Mouse (Mus musculus): ENCODE results near the gene Kcnk15. TPM values are rescaled to one million over a fixed set of nuclear protein-coding genes. Genes with fewer than 3 reads are reported as not detected.
A peak's percentile ranks its signal among the peaks of the same experiment; 100 is the strongest.

The Kcnk15 gene
- polyA plus RNA-seq, 1 experiment from 2014 or later, result not detected

- Histone ChIP-seq H3K4me3 (replicated peaks; ENCODE audit: low read depth, low read length) (no peak overlapping the region), H3K27ac (replicated peaks; ENCODE audit: low read depth, low read length) (no peak overlapping the region), H3K9ac (replicated peaks; ENCODE audit: low read length) (no peak overlapping the region), H3K9me3 (ENCODE audit: control insufficient read depth, low read length) (no peaks in the 10 kb centered on the region), H3K36me3 (ENCODE audit: control insufficient read depth, insufficient read depth, low read length) (0 out of 2 replicates have a peak, but pooled peaks cover 3% of the 10 kb centered on the region), H3K27me3 (ENCODE audit: control insufficient read depth, insufficient read depth, low read length) (no peaks in the 10 kb centered on the region), H3K4me1 (ENCODE audit: control insufficient read depth, insufficient read depth, low read length) (0 out of 2 replicates have a peak, but pooled peaks cover 3% of the 10 kb centered on the region), H3K4me2 (ENCODE audit: low read length) (no peak overlapping the region)
- 90% methylated on average over 9 of the region's 9 CpGs for WGBS
- DNase-seq, result no peak
- no peak for ATAC-seq (ENCODE audit: low FRiP score, low TSS enrichment)
Observed at GRCm38 (mm10) chr2:163866061-163866460, 12.6 kb downstream of the Kcnk15 start.

GRCm38 (mm10) chr2:163869783-163870182 is 16.3 kb downstream of the Kcnk15 start:
- Histone ChIP-seq H3K27ac (replicated peaks; ENCODE audit: low read depth, low read length) (no peak overlapping the region), H3K9me3 (ENCODE audit: control insufficient read depth, low read length) (no peaks in the 10 kb centered on the region), H3K27me3 (ENCODE audit: control insufficient read depth, insufficient read depth, low read length) (no peaks in the 10 kb centered on the region), H3K4me2 (ENCODE audit: low read length) (no peak overlapping the region), H3K9ac (replicated peaks; ENCODE audit: low read length) (no peak overlapping the region), H3K36me3 (ENCODE audit: control insufficient read depth, insufficient read depth, low read length) (0 out of 2 replicates have a peak, but pooled peaks cover 3% of the 10 kb centered on the region), H3K4me1 (ENCODE audit: control insufficient read depth, insufficient read depth, low read length) (peaks cover 6% of the 10 kb centered on the region), H3K4me3 (replicated peaks; ENCODE audit: low read depth, low read length) (no peak overlapping the region)
- ATAC-seq (ENCODE audit: low FRiP score, low TSS enrichment), result no peak
- WGBS, result 62% methylated on average over 5 of the region's 5 CpGs
- DNase-seq, result peak; percentile 11

- H3K9me3 ChIP-seq (ENCODE audit: control insufficient read depth, low read length), result no peaks in the 10 kb centered on the region
- no peak overlapping the region for H3K4me3 ChIP-seq (replicated peaks; ENCODE audit: low read depth, low read length)
- no peak overlapping the region for H3K9ac ChIP-seq (replicated peaks; ENCODE audit: low read length)
- H3K36me3 ChIP-seq (ENCODE audit: control insufficient read depth, insufficient read depth, low read length), result no peaks in the 10 kb centered on the region
- WGBS, result 89% methylated on average over 4 of the region's 4 CpGs
- H3K4me1 ChIP-seq (ENCODE audit: control insufficient read depth, insufficient read depth, low read length), result peaks cover 21% of the 10 kb centered on the region
- DNase-seq (no peak), ATAC-seq (ENCODE audit: low FRiP score, low TSS enrichment) (no peak)
- H3K4me2 ChIP-seq (ENCODE audit: low read length), result no peak overlapping the region
- no peaks in the 10 kb centered on the region for H3K27me3 ChIP-seq (ENCODE audit: control insufficient read depth, insufficient read depth, low read length)
- H3K27ac ChIP-seq (replicated peaks; ENCODE audit: low read depth, low read length), result no peak overlapping the region
Observed at GRCm38 (mm10) chr2:163871266-163871665, 17.8 kb downstream of the Kcnk15 start.

- H3K9me3 ChIP-seq (ENCODE audit: control insufficient read depth, low read length), result no peaks in the 10 kb centered on the region
- H3K4me2 ChIP-seq (ENCODE audit: low read length), result no peak overlapping the region
- H3K4me1 ChIP-seq (ENCODE audit: control insufficient read depth, insufficient read depth, low read length), result peaks cover 27% of the 10 kb centered on the region
- no peak overlapping the region for H3K9ac ChIP-seq (replicated peaks; ENCODE audit: low read length)
- no peak overlapping the region for H3K27ac ChIP-seq (replicated peaks; ENCODE audit: low read depth, low read length)
- H3K27me3 ChIP-seq (ENCODE audit: control insufficient read depth, insufficient read depth, low read length), result no peaks in the 10 kb centered on the region
- H3K36me3 ChIP-seq (ENCODE audit: control insufficient read depth, insufficient read depth, low read length), result no peaks in the 10 kb centered on the region
- WGBS, result 72% methylated on average over 3 of the region's 3 CpGs
- no peak overlapping the region for H3K4me3 ChIP-seq (replicated peaks; ENCODE audit: low read depth, low read length)
- ATAC-seq (ENCODE audit: low FRiP score, low TSS enrichment) (no peak), DNase-seq (no peak)
Observed at GRCm38 (mm10) chr2:163871906-163872305, 18.5 kb downstream of the Kcnk15 start.

- no peak; the same call in 1 of the 2 replicates for ATAC-seq (ENCODE audit: low FRiP score, low TSS enrichment)
- Histone ChIP-seq H3K27ac (replicated peaks; ENCODE audit: low read depth, low read length) (peak overlapping the region; percentile 57), H3K27me3 (ENCODE audit: control insufficient read depth, insufficient read depth, low read length) (no peaks in the 10 kb centered on the region), H3K36me3 (ENCODE audit: control insufficient read depth, insufficient read depth, low read length) (no peaks in the 10 kb centered on the region), H3K4me2 (ENCODE audit: low read length) (no peak overlapping the region), H3K4me3 (replicated peaks; ENCODE audit: low read depth, low read length) (no peak overlapping the region), H3K9me3 (ENCODE audit: control insufficient read depth, low read length) (no peaks in the 10 kb centered on the region), H3K9ac (replicated peaks; ENCODE audit: low read length) (0 out of 2 replicates have a peak overlapping the region, but pooled peaks have one; percentile 3), H3K4me1 (ENCODE audit: control insufficient read depth, insufficient read depth, low read length) (peaks cover 25% of the 10 kb centered on the region)
- 5% methylated on average over 5 of the region's 5 CpGs for WGBS
- peak; percentile 73 for DNase-seq
Observed at GRCm38 (mm10) chr2:163874877-163875276, 21.4 kb downstream of the Kcnk15 start.

GRCm38 (mm10) chr2:163875484-163875883 is 22.0 kb downstream of the Kcnk15 start:
- Histone ChIP-seq H3K27me3 (ENCODE audit: control insufficient read depth, insufficient read depth, low read length) (no peaks in the 10 kb centered on the region), H3K36me3 (ENCODE audit: control insufficient read depth, insufficient read depth, low read length) (no peaks in the 10 kb centered on the region), H3K4me2 (ENCODE audit: low read length) (no peak overlapping the region), H3K4me1 (ENCODE audit: control insufficient read depth, insufficient read depth, low read length) (peaks cover 24% of the 10 kb centered on the region), H3K9me3 (ENCODE audit: control insufficient read depth, low read length) (no peaks in the 10 kb centered on the region), H3K27ac (replicated peaks; ENCODE audit: low read depth, low read length) (peak overlapping the region; percentile 57), H3K9ac (replicated peaks; ENCODE audit: low read length) (no peak overlapping the region), H3K4me3 (replicated peaks; ENCODE audit: low read depth, low read length) (no peak overlapping the region)
- DNase-seq, result peak; percentile 74
- 66% methylated on average over 7 of the region's 7 CpGs for WGBS
- peak; percentile 53 for ATAC-seq (ENCODE audit: low FRiP score, low TSS enrichment)

- no peak for ATAC-seq (ENCODE audit: low FRiP score, low TSS enrichment)
- H3K4me1 ChIP-seq (ENCODE audit: control insufficient read depth, insufficient read depth, low read length), result peaks cover 24% of the 10 kb centered on the region
- H3K4me2 ChIP-seq (ENCODE audit: low read length), result no peak overlapping the region
- peak; percentile 8 for DNase-seq
- no peak overlapping the region for H3K9ac ChIP-seq (replicated peaks; ENCODE audit: low read length)
- H3K9me3 ChIP-seq (ENCODE audit: control insufficient read depth, low read length), result no peaks in the 10 kb centered on the region
- WGBS, result 70% methylated on average over 14 of the region's 14 CpGs
- no peaks in the 10 kb centered on the region for H3K27me3 ChIP-seq (ENCODE audit: control insufficient read depth, insufficient read depth, low read length)
- H3K4me3 ChIP-seq (replicated peaks; ENCODE audit: low read depth, low read length), result no peak overlapping the region
- H3K36me3 ChIP-seq (ENCODE audit: control insufficient read depth, insufficient read depth, low read length), result no peaks in the 10 kb centered on the region
- H3K27ac ChIP-seq (replicated peaks; ENCODE audit: low read depth, low read length), result no peak overlapping the region
Observed at GRCm38 (mm10) chr2:163876830-163877498, 23.5 kb downstream of the Kcnk15 start.

- no peak for ATAC-seq (ENCODE audit: low FRiP score, low TSS enrichment)
- WGBS, result 88% methylated on average over 6 of the region's 6 CpGs
- Histone ChIP-seq H3K27ac (replicated peaks; ENCODE audit: low read depth, low read length) (no peak overlapping the region), H3K36me3 (ENCODE audit: control insufficient read depth, insufficient read depth, low read length) (no peaks in the 10 kb centered on the region), H3K4me1 (ENCODE audit: control insufficient read depth, insufficient read depth, low read length) (peaks cover 10% of the 10 kb centered on the region), H3K4me3 (replicated peaks; ENCODE audit: low read depth, low read length) (no peak overlapping the region), H3K9me3 (ENCODE audit: control insufficient read depth, low read length) (no peaks in the 10 kb centered on the region), H3K9ac (replicated peaks; ENCODE audit: low read length) (no peak overlapping the region), H3K27me3 (ENCODE audit: control insufficient read depth, insufficient read depth, low read length) (no peaks in the 10 kb centered on the region), H3K4me2 (ENCODE audit: low read length) (no peak overlapping the region)
- peak; percentile 21 for DNase-seq
Observed at GRCm38 (mm10) chr2:163880891-163881290, 27.4 kb downstream of the Kcnk15 start.
